Mouse (Mus musculus) heart, postnatal 36 days (tissue): ENCODE data around the gene Ctnnd2. TPM values are rescaled to one million over a fixed set of nuclear protein-coding genes. Genes with fewer than 3 reads are reported as not detected.
"Not testable (repeated sequence)": the region's sequence is repeated elsewhere in the genome, so short reads cannot be mapped to it uniquely, and the experiment has no call there.

Experiments
- DNase-seq, 2 experiments: peaks; one replicate each; pipeline ENCODE4 v3.0.0; 2021 to 2022
- intact Hi-C: fragments of 180-260 bp; cut with DNase I; formaldehyde crosslinking; loops from one replicate; pipeline ENCODE4 v1.15.1; 2025
- total RNA-seq, 2 experiments: library from RNA; stranded (reverse); gene quantifications; 2 replicates each; pipeline ENCODE4 v1.2.3; 2021

Gene Ctnnd2
- total RNA-seq: under 1 TPM; 0.11 to 0.25 TPM

GRCm38 (mm10) chr15:30172391-30173281 lies at the start of gene Ctnnd2:
Gene Ctnnd2 (plus strand): TSS chr15:30172593.
- DNase-seq: peak in 1 of 2 experiments; percentile 2
- intact Hi-C loops: no loop called here

GRCm38 (mm10) chr15:30130705-30131104 lies 41.7 kb upstream of the Ctnnd2 start:
- DNase-seq: no peak
- intact Hi-C loops: no loop called here

- intact Hi-C loops, DNase-seq: not testable (repeated sequence)
These were observed 32.8 kb upstream of the Ctnnd2 start for GRCm38 (mm10) chr15:30139626-30140025.

GRCm38 (mm10) chr15:30145413-30145812 lies 27.0 kb upstream of the Ctnnd2 start:
- DNase-seq: no peak
- intact Hi-C loops: no loop called here

GRCm38 (mm10) chr15:30152176-30152575 lies 20.2 kb upstream of the Ctnnd2 start:
- no peak for DNase-seq
- intact Hi-C loops: no loop called here

- intact Hi-C loops: no loop called here
- DNase-seq: no peak
These were observed 14.4 kb upstream of the Ctnnd2 start for GRCm38 (mm10) chr15:30157975-30158374.

- intact Hi-C loops: no loop called here
- no peak for DNase-seq
These were observed 2.4 kb upstream of the Ctnnd2 start for GRCm38 (mm10) chr15:30170031-30170430.

- no peak for DNase-seq
- intact Hi-C loops: no loop called here
These were observed 749 bp upstream of the Ctnnd2 start for GRCm38 (mm10) chr15:30171493-30172195.

- DNase-seq: no peak
- intact Hi-C loops: no loop called here
These were observed 1.1 kb downstream of the Ctnnd2 start for GRCm38 (mm10) chr15:30173370-30173941.

GRCm38 (mm10) chr15:30174321-30174720 lies 1.9 kb downstream of the Ctnnd2 start:
- intact Hi-C loops: no loop called here
- DNase-seq: no peak

GRCm38 (mm10) chr15:30184020-30184419 lies 11.6 kb downstream of the Ctnnd2 start:
- DNase-seq: no peak
- intact Hi-C loops: no loop called here

GRCm38 (mm10) chr15:30190872-30191271 lies 18.5 kb downstream of the Ctnnd2 start:
- DNase-seq: no peak
- intact Hi-C loops: no loop called here

GRCm38 (mm10) chr15:30191931-30192668 lies 19.7 kb downstream of the Ctnnd2 start:
- intact Hi-C loops: no loop called here
- DNase-seq: no peak

GRCm38 (mm10) chr15:30198429-30198828 lies 26.0 kb downstream of the Ctnnd2 start:
- intact Hi-C loops: no loop called here
- no peak for DNase-seq

- DNase-seq: no peak
- intact Hi-C loops: no loop called here
These were observed 27.4 kb downstream of the Ctnnd2 start for GRCm38 (mm10) chr15:30199785-30200184.

GRCm38 (mm10) chr15:30201211-30201610 lies 28.8 kb downstream of the Ctnnd2 start:
- no peak for DNase-seq
- intact Hi-C loops: no loop called here

GRCm38 (mm10) chr15:30201617-30202016 lies 29.2 kb downstream of the Ctnnd2 start:
- no peak for DNase-seq
- intact Hi-C loops: no loop called here

GRCm38 (mm10) chr15:30212746-30213145 lies 40.4 kb downstream of the Ctnnd2 start:
- DNase-seq: no peak
- intact Hi-C loops: no loop called here

- DNase-seq: no peak
- intact Hi-C loops: no loop called here
These were observed 43.5 kb downstream of the Ctnnd2 start for GRCm38 (mm10) chr15:30215871-30216270.

GRCm38 (mm10) chr15:30229112-30229511 lies 56.7 kb downstream of the Ctnnd2 start:
- intact Hi-C loops: no loop called here
- no peak for DNase-seq
